Mouse (Mus musculus) frontal cortex, postnatal 36 days (tissue): ENCODE results near the gene Cpm.

Experiments
- DNase-seq, 2 experiments: peaks; one replicate each; pipeline ENCODE4 v3.0.0; 2022; ENCODE audit warnings: low spot score in 2 of 2

Gene Cpm

GRCm38 (mm10) chr10:117646482-117647157 lies 17.3 kb downstream of the Cpm start:
- no peak for DNase-seq

- peak; percentile 55 to 75 for DNase-seq
These were observed 17.8 kb downstream of the Cpm start for GRCm38 (mm10) chr10:117647158-117647505.

- DNase-seq = no peak
These were observed 18.7 kb downstream of the Cpm start for GRCm38 (mm10) chr10:117647964-117648472.

GRCm38 (mm10) chr10:117648643-117649042 lies 19.3 kb downstream of the Cpm start:
- no peak for DNase-seq

GRCm38 (mm10) chr10:117649292-117650041 lies 20.2 kb downstream of the Cpm start:
- DNase-seq = no peak

- no peak for DNase-seq
These were observed 20.8 kb downstream of the Cpm start for GRCm38 (mm10) chr10:117650042-117650655.

- no peak for DNase-seq
These were observed 21.4 kb downstream of the Cpm start for GRCm38 (mm10) chr10:117650725-117651124.

- DNase-seq = no peak
These were observed 22.5 kb downstream of the Cpm start for GRCm38 (mm10) chr10:117651587-117652377.

GRCm38 (mm10) chr10:117652378-117652774 lies 23.1 kb downstream of the Cpm start:
- DNase-seq = no peak

GRCm38 (mm10) chr10:117652930-117653778 lies 23.9 kb downstream of the Cpm start:
- DNase-seq = no peak

GRCm38 (mm10) chr10:117653779-117654173 lies 24.5 kb downstream of the Cpm start:
- no peak for DNase-seq

GRCm38 (mm10) chr10:117654576-117655123 lies 25.4 kb downstream of the Cpm start:
- DNase-seq = no peak

GRCm38 (mm10) chr10:117655460-117655859 lies 26.2 kb downstream of the Cpm start:
- DNase-seq = no peak

GRCm38 (mm10) chr10:117655908-117656661 lies 26.8 kb downstream of the Cpm start:
- DNase-seq = no peak

- no peak for DNase-seq
These were observed 27.3 kb downstream of the Cpm start for GRCm38 (mm10) chr10:117656662-117656962.

GRCm38 (mm10) chr10:117656985-117657658 lies 27.8 kb downstream of the Cpm start:
- no peak for DNase-seq

- DNase-seq = no peak
These were observed 28.5 kb downstream of the Cpm start for GRCm38 (mm10) chr10:117657659-117658306.

- DNase-seq = no peak
These were observed 29.5 kb downstream of the Cpm start for GRCm38 (mm10) chr10:117658522-117659429.
